Mouse (Mus musculus) embryonic facial prominence, embryonic 13.5 days (tissue): ENCODE measurements around the gene Rad51b. TPM values are rescaled to one million over a fixed set of nuclear protein-coding genes. Genes with fewer than 3 reads are reported as not detected.
A peak's percentile ranks its signal among the peaks of the same experiment; 100 is the strongest.

Source experiments
- ATAC-seq: fragments of 200-750 bp; cut with Nextera tagmentation; 2 replicates; pipeline ENCODE4 v1.8.0; 2017; ENCODE audit warnings: low read depth; ENCODE audit not compliant: insufficient number of reproducible peaks, insufficient read depth, low FRiP score, low TSS enrichment
- H3K27ac ChIP-seq: fragments of 300-500 bp; sonication (generic); 2 replicates; pipeline ENCODE4 v1.5.1; 2015; ENCODE audit warnings: moderate library complexity, mild to moderate bottlenecking, inconsistent platforms
- H3K27me3 ChIP-seq: fragments of 300-500 bp; sonication (generic); 2 replicates; pipeline ENCODE4 v1.6.1; 2015; ENCODE audit warnings: mild to moderate bottlenecking, inconsistent platforms
- H3K36me3 ChIP-seq: fragments of 300-500 bp; sonication (generic); 2 replicates; pipeline ENCODE4 v1.6.1; 2015; ENCODE audit warnings: mild to moderate bottlenecking, inconsistent platforms
- H3K4me1 ChIP-seq: fragments of 300-500 bp; sonication (generic); 2 replicates; pipeline ENCODE4 v1.6.1; 2015; ENCODE audit warnings: inconsistent platforms
- H3K4me2 ChIP-seq: fragments of 300-500 bp; sonication (generic); 2 replicates; pipeline ENCODE4 v1.6.1; 2015; ENCODE audit warnings: moderate library complexity, mild to moderate bottlenecking, inconsistent platforms
- H3K4me3 ChIP-seq: fragments of 300-500 bp; sonication (generic); 2 replicates; pipeline ENCODE4 v1.5.1; 2015; ENCODE audit warnings: mild to moderate bottlenecking, inconsistent platforms
- H3K9ac ChIP-seq: fragments of 300-500 bp; sonication (generic); 2 replicates; pipeline ENCODE4 v1.6.1; 2015; ENCODE audit warnings: mild to moderate bottlenecking, inconsistent platforms
- H3K9me3 ChIP-seq: fragments of 300-500 bp; sonication (generic); 2 replicates; pipeline ENCODE4 v1.6.1; 2016; ENCODE audit warnings: inconsistent platforms
- WGBS: fragments of 180-500 bp; shearing (Covaris S2); methylation state at CpG from one replicate; pipeline ENCODE4 v1.1.7; 2015; ENCODE audit warnings: mixed read lengths; 5-methylcytosine and 5-hydroxymethylcytosine counted together
- polyA plus RNA-seq: library from polyadenylated mRNA; unstranded; fragments of >200 nt; fragmentation: Nextera tagmentation; extraction: Ambion mirVana; gene quantifications from 2 replicates; pipeline ENCODE4 v1.2.1, GENCODE M21; 2015

The Rad51b gene
- polyA plus RNA-seq, 1 experiment from 2014 or later = 8.8 TPM

GRCm38 (mm10) chr12:79560893-79561292 lies 263.8 kb downstream of the Rad51b start:
- Histone ChIP-seq H3K36me3 (no peaks in the 10 kb centered on the region), H3K4me2 (no peak overlapping the region), H3K9me3 (no peaks in the 10 kb centered on the region), H3K4me3 (no peak overlapping the region), H3K4me1 (peaks cover 23% of the 10 kb centered on the region), H3K9ac (no peak overlapping the region), H3K27me3 (no peaks in the 10 kb centered on the region), H3K27ac (peak overlapping the region; percentile 34)
- WGBS = 55% methylated on average over 4 of the region's 4 CpGs
- no peak for ATAC-seq

- H3K27ac ChIP-seq = peak overlapping the region; percentile 71
- no peak overlapping the region for H3K4me3 ChIP-seq
- peaks cover 7% of the 10 kb centered on the region; the same call in 1 of the 2 replicates for H3K4me1 ChIP-seq
- no peaks in the 10 kb centered on the region for H3K27me3 ChIP-seq
- WGBS = 53% methylated on average over 6 of the region's 6 CpGs
- 0 out of 2 replicates have a peak, but pooled peaks have one; percentile 26 for ATAC-seq
- no peak overlapping the region for H3K4me2 ChIP-seq
- H3K9ac ChIP-seq = no peak overlapping the region
- peaks cover 16% of the 10 kb centered on the region for H3K9me3 ChIP-seq
- no peaks in the 10 kb centered on the region; the same call in 1 of the 2 replicates for H3K36me3 ChIP-seq
Observed at GRCm38 (mm10) chr12:79574159-79575040, 277.3 kb downstream of the Rad51b start.

- peaks cover 7% of the 10 kb centered on the region; the same call in 1 of the 2 replicates for H3K4me1 ChIP-seq
- H3K36me3 ChIP-seq = no peaks in the 10 kb centered on the region; the same call in 1 of the 2 replicates
- no peak overlapping the region for H3K4me2 ChIP-seq
- no peak overlapping the region for H3K4me3 ChIP-seq
- no peaks in the 10 kb centered on the region for H3K27me3 ChIP-seq
- peaks cover 14% of the 10 kb centered on the region for H3K9me3 ChIP-seq
- WGBS = 50% methylated on average over 7 of the region's 7 CpGs
- H3K9ac ChIP-seq = no peak overlapping the region
- ATAC-seq = no peak
- H3K27ac ChIP-seq = peak overlapping the region; percentile 71; the same call in 1 of the 2 replicates
Observed at GRCm38 (mm10) chr12:79575041-79575541, 278.0 kb downstream of the Rad51b start.

GRCm38 (mm10) chr12:79577525-79577924 lies 280.4 kb downstream of the Rad51b start:
- Histone ChIP-seq H3K9ac (no peak overlapping the region), H3K4me1 (peaks cover 7% of the 10 kb centered on the region; the same call in 1 of the 2 replicates), H3K27me3 (no peaks in the 10 kb centered on the region), H3K27ac (peak overlapping the region; percentile 45; the same call in 1 of the 2 replicates), H3K36me3 (no peaks in the 10 kb centered on the region), H3K4me2 (no peak overlapping the region), H3K9me3 (no peaks in the 10 kb centered on the region), H3K4me3 (no peak overlapping the region)
- 86% methylated on average over 2 of the region's 2 CpGs for WGBS
- ATAC-seq = no peak

GRCm38 (mm10) chr12:79579018-79579585 lies 282.0 kb downstream of the Rad51b start:
- H3K9ac ChIP-seq = no peak overlapping the region
- H3K4me3 ChIP-seq = no peak overlapping the region
- H3K4me2 ChIP-seq = no peak overlapping the region
- no peak for ATAC-seq
- peaks cover 7% of the 10 kb centered on the region; the same call in 1 of the 2 replicates for H3K4me1 ChIP-seq
- WGBS = 56% methylated on average over 6 of the region's 6 CpGs
- H3K27ac ChIP-seq = 0 out of 2 replicates have a peak overlapping the region, but pooled peaks have one; percentile 13
- H3K36me3 ChIP-seq = no peaks in the 10 kb centered on the region
- H3K9me3 ChIP-seq = no peaks in the 10 kb centered on the region
- no peaks in the 10 kb centered on the region for H3K27me3 ChIP-seq

GRCm38 (mm10) chr12:79579837-79580236 lies 282.8 kb downstream of the Rad51b start:
- Histone ChIP-seq H3K9ac (no peak overlapping the region), H3K9me3 (no peaks in the 10 kb centered on the region), H3K4me1 (no peaks in the 10 kb centered on the region), H3K27me3 (no peaks in the 10 kb centered on the region), H3K4me2 (no peak overlapping the region), H3K27ac (peak overlapping the region; percentile 40; the same call in 1 of the 2 replicates), H3K36me3 (no peaks in the 10 kb centered on the region), H3K4me3 (no peak overlapping the region)
- WGBS = 91% methylated on average over 6 of the region's 6 CpGs
- ATAC-seq = no peak

GRCm38 (mm10) chr12:79584556-79585307 lies 287.6 kb downstream of the Rad51b start:
- Histone ChIP-seq H3K27ac (no peak overlapping the region), H3K9ac (no peak overlapping the region), H3K4me3 (no peak overlapping the region), H3K4me2 (no peak overlapping the region), H3K36me3 (no peaks in the 10 kb centered on the region), H3K27me3 (no peaks in the 10 kb centered on the region), H3K4me1 (no peaks in the 10 kb centered on the region), H3K9me3 (no peaks in the 10 kb centered on the region)
- 73% methylated on average over 6 of the region's 6 CpGs for WGBS
- ATAC-seq = no peak

GRCm38 (mm10) chr12:79585336-79585735 lies 288.3 kb downstream of the Rad51b start:
- Histone ChIP-seq H3K9ac (no peak overlapping the region), H3K4me1 (no peaks in the 10 kb centered on the region), H3K9me3 (no peaks in the 10 kb centered on the region), H3K4me3 (no peak overlapping the region), H3K36me3 (no peaks in the 10 kb centered on the region), H3K27me3 (no peaks in the 10 kb centered on the region), H3K27ac (no peak overlapping the region), H3K4me2 (no peak overlapping the region)
- WGBS = 89% methylated on average over 2 of the region's 2 CpGs
- no peak for ATAC-seq

GRCm38 (mm10) chr12:79588831-79589230 lies 291.7 kb downstream of the Rad51b start:
- WGBS = 77% methylated on average over 4 of the region's 4 CpGs
- no peaks in the 10 kb centered on the region for H3K9me3 ChIP-seq
- no peak overlapping the region for H3K4me3 ChIP-seq
- H3K9ac ChIP-seq = no peak overlapping the region
- H3K4me1 ChIP-seq = no peaks in the 10 kb centered on the region
- no peak for ATAC-seq
- H3K4me2 ChIP-seq = no peak overlapping the region
- H3K36me3 ChIP-seq = no peaks in the 10 kb centered on the region
- H3K27me3 ChIP-seq = no peaks in the 10 kb centered on the region
- no peak overlapping the region for H3K27ac ChIP-seq

- H3K27ac ChIP-seq = no peak overlapping the region
- no peaks in the 10 kb centered on the region for H3K27me3 ChIP-seq
- no peak overlapping the region for H3K9ac ChIP-seq
- H3K4me1 ChIP-seq = no peaks in the 10 kb centered on the region
- no peak overlapping the region for H3K4me2 ChIP-seq
- 67% methylated on average over 4 of the region's 4 CpGs for WGBS
- H3K4me3 ChIP-seq = no peak overlapping the region
- H3K9me3 ChIP-seq = no peaks in the 10 kb centered on the region
- ATAC-seq = no peak
- H3K36me3 ChIP-seq = no peaks in the 10 kb centered on the region
Observed at GRCm38 (mm10) chr12:79592206-79592605, 295.1 kb downstream of the Rad51b start.

GRCm38 (mm10) chr12:79596842-79597241 lies 299.8 kb downstream of the Rad51b start:
- no peak for ATAC-seq
- Histone ChIP-seq H3K4me2 (no peak overlapping the region), H3K4me1 (peaks cover 19% of the 10 kb centered on the region), H3K27me3 (no peaks in the 10 kb centered on the region), H3K27ac (no peak overlapping the region), H3K9ac (no peak overlapping the region), H3K4me3 (no peak overlapping the region), H3K9me3 (no peaks in the 10 kb centered on the region), H3K36me3 (no peaks in the 10 kb centered on the region)
